Mouse (Mus musculus): ENCODE measurements around the gene Asf1b.
"Not testable (repeated sequence)": the region's sequence is repeated elsewhere in the genome, so short reads cannot be mapped to it uniquely, and the experiment has no call there.

Asf1b gene

GRCm38 (mm10) chr8:83996567-83997505, 41.5 kb downstream of the Asf1b start:
- DNase-seq (ENCODE audit: low spot score), result peak; percentile 95

GRCm38 (mm10) chr8:83997511-83998141, 42.3 kb downstream of the Asf1b start, which contains the start of gene Samd1:
Samd1 (plus strand) TSS chr8:83997672.
- peak; percentile 56 for DNase-seq (ENCODE audit: low spot score)

GRCm38 (mm10) chr8:83998231-83999056, 43.1 kb downstream of the Asf1b start:
- DNase-seq (ENCODE audit: low spot score), result peak; percentile 82

GRCm38 (mm10) chr8:83999057-83999705, 43.9 kb downstream of the Asf1b start:
- DNase-seq (ENCODE audit: low spot score), result peak; percentile 53

GRCm38 (mm10) chr8:83999825-84000224, 44.5 kb downstream of the Asf1b start:
- DNase-seq (ENCODE audit: low spot score), result no peak

- no peak for DNase-seq (ENCODE audit: low spot score)
Measured at GRCm38 (mm10) chr8:84001281-84002000, 46.1 kb downstream of the Asf1b start, which contains the start of gene 1700067K01Rik. 1700067K01Rik (plus strand) TSS chr8:84001502.

GRCm38 (mm10) chr8:84002957-84003611, 47.8 kb downstream of the Asf1b start:
- DNase-seq (ENCODE audit: low spot score), result peak; percentile 57

GRCm38 (mm10) chr8:84003612-84004246, 48.4 kb downstream of the Asf1b start:
- DNase-seq (ENCODE audit: low spot score), result peak; percentile 46

GRCm38 (mm10) chr8:84004533-84005201, 49.4 kb downstream of the Asf1b start:
- DNase-seq (ENCODE audit: low spot score), result peak; percentile 97

GRCm38 (mm10) chr8:84005502-84005901, 50.2 kb downstream of the Asf1b start:
- not testable (repeated sequence) for DNase-seq (ENCODE audit: low spot score)

GRCm38 (mm10) chr8:84008362-84008761, 53.1 kb downstream of the Asf1b start:
- DNase-seq (ENCODE audit: low spot score), result no peak

GRCm38 (mm10) chr8:84009876-84010275, 54.6 kb downstream of the Asf1b start:
- DNase-seq (ENCODE audit: low spot score), result peak; percentile 81

GRCm38 (mm10) chr8:84010625-84011611, 55.6 kb downstream of the Asf1b start:
- no peak for DNase-seq (ENCODE audit: low spot score)

- no peak for DNase-seq (ENCODE audit: low spot score)
Measured at GRCm38 (mm10) chr8:84011705-84012498, 56.6 kb downstream of the Asf1b start, which contains the start of gene 2210011C24Rik. 2210011C24Rik (minus strand) TSS chr8:84012171.

GRCm38 (mm10) chr8:84012499-84013165, 57.3 kb downstream of the Asf1b start:
- no peak for DNase-seq (ENCODE audit: low spot score)

- DNase-seq (ENCODE audit: low spot score), result no peak
Measured at GRCm38 (mm10) chr8:84015833-84016232, 60.5 kb downstream of the Asf1b start.

All from adipocyte (in vitro differentiated cells).